Mouse (Mus musculus) left cerebral cortex, postnatal 14 days (tissue): ENCODE data around the gene 4933402J07Rik. TPM values are rescaled to one million over a fixed set of nuclear protein-coding genes. Genes with fewer than 3 reads are reported as not detected.

Experiments
- DNase-seq, 2 experiments: peaks; one replicate each; pipeline ENCODE4 v3.0.0; 2021 to 2022; ENCODE audit warnings: low spot score in 2 of 2, mixed read lengths in 1 of 2
- intact Hi-C: fragments of 180-260 bp; cut with DNase I; formaldehyde crosslinking; loops from one replicate; pipeline ENCODE4 v1.15.1; 2025
- total RNA-seq, 2 experiments: library from RNA; stranded (reverse); gene quantifications; 2 replicates each; pipeline ENCODE4 v1.2.3; 2021

4933402J07Rik gene
- total RNA-seq, 2 experiments from 2014 or later, result not detected

DNA sequence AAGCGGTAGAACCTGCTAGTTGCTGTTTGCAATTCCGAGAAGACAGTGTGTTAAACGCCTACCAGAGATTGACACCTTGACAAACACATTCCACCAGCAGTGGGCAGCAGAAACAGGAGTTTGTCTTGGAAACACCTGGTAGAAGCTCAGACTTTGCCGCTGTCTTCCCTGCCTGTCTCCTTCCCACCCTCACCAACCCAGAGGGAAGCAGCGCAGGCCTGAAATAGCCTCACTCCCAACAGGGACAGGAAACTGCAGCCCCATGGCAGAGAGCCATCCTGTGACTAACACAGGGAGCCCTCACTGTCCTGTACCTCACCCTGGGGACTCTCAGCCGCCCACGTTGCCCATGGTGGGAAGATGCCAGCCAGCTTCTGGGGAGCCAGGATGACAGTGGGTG, 55.5 kb downstream of the 4933402J07Rik start:
- intact Hi-C loops, result no loop called here
- peak; percentile 12 to 15 for DNase-seq

DNA sequence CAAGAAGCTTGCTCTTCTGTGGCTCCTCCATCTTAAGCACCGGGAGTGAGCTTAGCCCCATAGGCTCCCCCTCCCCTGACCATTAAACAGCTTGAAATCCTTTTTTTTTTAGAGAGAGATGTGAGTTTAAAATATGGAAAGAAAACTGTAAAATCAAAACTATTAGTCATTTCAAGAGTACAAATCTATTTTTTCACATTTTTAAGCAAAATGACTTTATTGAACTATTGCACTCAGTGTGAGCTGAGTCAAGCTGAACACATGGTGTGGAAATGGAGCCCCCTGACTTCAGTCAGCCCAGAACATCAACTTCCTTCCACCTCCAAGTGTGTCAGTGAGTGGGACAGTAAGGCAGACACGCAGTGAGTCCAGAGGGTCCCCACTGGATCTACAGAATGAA, 55.9 kb downstream of the 4933402J07Rik start:
- intact Hi-C loops, result no loop called here
- DNase-seq, result no peak

DNA sequence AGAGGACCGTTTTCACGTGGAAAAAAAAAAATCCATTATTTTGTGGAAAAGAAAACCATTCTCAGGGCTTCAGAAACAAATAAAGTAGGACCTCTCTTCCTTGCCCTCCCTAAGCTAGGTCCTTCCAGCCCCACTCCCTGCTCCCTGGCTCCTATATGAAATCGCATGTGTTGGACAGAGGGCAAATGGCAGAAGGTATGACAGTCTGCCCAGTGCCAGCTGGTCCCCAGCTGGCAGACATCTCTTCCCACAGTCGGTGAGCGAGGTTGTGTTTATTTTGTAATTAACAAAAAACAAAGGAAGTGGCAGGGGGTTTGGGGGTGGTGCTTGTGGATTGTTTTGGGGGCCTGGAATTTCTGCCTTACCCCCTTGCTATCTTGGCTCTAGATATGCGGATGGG, 56.6 kb downstream of the 4933402J07Rik start:
- DNase-seq, result no peak
- intact Hi-C loops, result no loop called here

DNA sequence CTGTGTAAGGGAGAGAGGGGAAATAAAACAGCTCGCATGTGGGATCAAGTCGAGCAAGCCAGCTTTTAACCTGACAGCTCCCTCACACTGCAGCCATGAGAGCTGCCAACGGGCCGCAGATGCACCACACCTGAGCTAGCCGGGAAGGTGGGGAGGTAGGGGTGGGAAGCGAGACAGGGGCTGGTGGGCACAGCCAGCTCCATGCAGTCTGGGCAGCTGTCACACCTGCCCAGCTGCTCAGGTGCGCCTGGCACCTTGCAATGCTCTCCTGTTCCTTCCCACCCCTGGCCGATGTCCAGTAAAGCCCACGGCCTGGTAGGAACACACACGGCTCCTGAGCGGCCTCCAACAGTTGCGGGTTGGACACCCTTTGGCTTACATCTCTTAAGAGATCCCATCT, 57.5 kb downstream of the 4933402J07Rik start:
- intact Hi-C loops, result no loop called here
- no peak for DNase-seq

DNA sequence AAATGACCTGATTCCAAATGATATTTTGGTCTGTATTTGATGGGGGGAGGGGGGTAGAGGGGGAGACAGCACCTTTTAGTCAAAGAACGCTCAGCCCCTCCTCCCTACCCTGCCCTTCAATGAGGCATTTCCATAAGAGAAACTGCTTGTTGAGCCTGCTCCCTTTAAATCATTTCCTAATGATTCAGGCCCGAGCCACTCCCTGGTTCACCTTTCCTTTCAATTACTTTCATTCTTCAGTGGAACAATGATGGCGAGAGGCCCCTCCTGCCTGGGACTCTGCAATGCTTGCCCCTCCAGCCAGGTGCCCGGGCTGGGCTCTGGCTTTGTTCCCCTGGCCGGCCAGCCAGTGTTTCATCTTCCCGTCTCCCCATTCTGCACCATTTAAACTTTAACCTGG, 66.0 kb downstream of the 4933402J07Rik start:
- no peak for DNase-seq
- intact Hi-C loops, result no loop called here

DNA sequence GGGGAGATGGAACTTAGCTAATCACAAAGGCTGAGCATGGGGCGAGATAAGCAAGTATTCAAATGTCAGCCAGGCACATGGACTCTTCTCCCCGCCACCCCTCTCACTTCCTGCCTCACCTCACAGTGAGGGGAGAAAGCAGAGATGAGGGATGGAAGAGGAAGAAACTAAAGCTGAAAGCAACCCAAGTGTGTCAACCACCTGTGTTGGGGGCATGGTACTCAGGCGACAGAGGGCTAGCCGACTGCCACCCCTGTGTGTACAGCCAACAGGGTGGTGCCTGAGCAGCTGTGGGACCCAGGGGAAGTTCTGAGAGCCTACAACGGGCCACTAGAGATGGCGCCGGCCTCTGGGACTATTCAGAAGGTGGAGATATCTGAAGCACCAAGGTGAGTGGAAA, 68.1 kb downstream of the 4933402J07Rik start:
- DNase-seq, result no peak
- intact Hi-C loops, result no loop called here

DNA sequence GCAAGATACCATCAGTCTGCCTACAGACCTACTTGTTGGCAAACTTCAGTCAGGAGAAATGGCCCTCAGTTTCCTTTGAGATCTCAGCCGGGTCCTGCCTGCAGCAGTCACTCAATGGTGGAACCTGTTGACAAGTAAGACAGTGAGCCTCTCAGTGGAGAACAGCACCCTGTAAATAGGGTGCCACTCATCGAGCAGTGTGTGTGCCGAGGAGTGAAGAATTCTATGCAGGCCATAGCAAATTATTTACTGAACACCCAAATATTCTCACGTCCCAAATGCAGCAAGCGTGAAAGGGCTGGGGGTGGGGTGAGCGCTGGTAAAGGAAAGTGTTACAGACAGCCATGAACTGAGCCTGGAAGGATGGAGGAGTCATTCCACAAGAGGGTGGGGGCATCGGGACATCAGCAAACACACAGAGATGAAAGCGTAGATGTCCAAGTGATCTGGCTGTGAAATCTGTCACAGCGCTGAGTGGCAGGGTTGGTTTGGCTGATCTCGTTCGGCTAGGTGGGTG, 72.6 kb downstream of the 4933402J07Rik start:
- intact Hi-C loops, result no loop called here
- no peak for DNase-seq

Other genes with a start within 250 kb of the 4933402J07Rik start
- gene Cbln1, start 91.2 kb upstream of the 4933402J07Rik start, total RNA-seq, result 10 to 100 TPM; 16.5 to 22.8 TPM